Mouse (Mus musculus) hindbrain, postnatal 0 days (tissue): Measurements from ENCODE around the gene Hnrnpl. TPM values are rescaled to one million over a fixed set of nuclear protein-coding genes. Genes with fewer than 3 reads are reported as not detected.

Experiments used
- ATAC-seq: fragments of 200-750 bp; cut with Nextera tagmentation; 2 replicates; pipeline ENCODE4 v1.8.0; 2017; ENCODE audit warnings: mild to moderate bottlenecking, moderate TSS enrichment, moderate library complexity
- DNase-seq: peaks from one replicate; pipeline ENCODE4 v3.0.0-alpha.2; 2015; ENCODE audit warnings: low spot score
- H3K27ac ChIP-seq: fragments of 300-500 bp; sonication (generic); 2 replicates; pipeline ENCODE4 v1.5.1; 2014; ENCODE audit warnings: mild to moderate bottlenecking
- H3K27me3 ChIP-seq: fragments of 300-500 bp; sonication (generic); 2 replicates; pipeline ENCODE4 v1.6.1; 2014; ENCODE audit warnings: low read length, mixed read lengths; ENCODE audit not compliant: insufficient read depth
- H3K36me3 ChIP-seq: fragments of 300-500 bp; sonication (generic); 2 replicates; pipeline ENCODE4 v1.6.1; 2014; ENCODE audit warnings: low read length, mixed read lengths; ENCODE audit not compliant: insufficient read depth
- H3K4me1 ChIP-seq: fragments of 300-500 bp; sonication (generic); 2 replicates; pipeline ENCODE4 v1.6.1; 2014; ENCODE audit warnings: antibody characterized with exemption, low read length, mixed read lengths; ENCODE audit not compliant: insufficient read depth
- H3K4me2 ChIP-seq: fragments of 300-500 bp; sonication (generic); 2 replicates; pipeline ENCODE4 v1.6.1; 2014; ENCODE audit warnings: low read depth, mild to moderate bottlenecking, low read length, moderate library complexity, mixed read lengths
- H3K4me3 ChIP-seq: fragments of 300-500 bp; sonication (generic); 2 replicates; pipeline ENCODE4 v1.5.1; 2014; ENCODE audit warnings: low read length
- H3K9ac ChIP-seq: fragments of 300-500 bp; sonication (generic); replicated peaks from 2 replicates; pipeline ENCODE4 v1.6.1; 2014; ENCODE audit warnings: mild to moderate bottlenecking, low read length, moderate library complexity, mixed read lengths
- H3K9me3 ChIP-seq: fragments of 300-500 bp; sonication (generic); 2 replicates; pipeline ENCODE4 v1.6.1; 2016; ENCODE audit warnings: low read length, mixed read lengths
- CTCF ChIP-seq: IDR thresholded peaks from 2 replicates; pipeline ENCODE4 v1.5.1; 2016; ENCODE audit warnings: antibody characterized with exemption, control low read depth, low read depth
- WGBS: fragments of 180-500 bp; shearing (Covaris S2); extraction: QIAGEN DNeasy Blood & Tissue Kit; methylation state at CpG from one replicate; pipeline ENCODE4 v1.1.7; 2014; 5-methylcytosine and 5-hydroxymethylcytosine counted together
- polyA plus RNA-seq: library from polyadenylated mRNA; unstranded; fragments of >200 nt; fragmentation: Nextera tagmentation; extraction: Ambion mirVana; gene quantifications from 2 replicates; pipeline ENCODE4 v1.2.1, GENCODE M21; 2015
- total RNA-seq: library from RNA; depleted of rRNA; stranded (reverse); fragments of >200 nt; gene quantifications from 2 replicates; pipeline ENCODE4 v1.2.3, GENCODE M21; 2014

Gene Hnrnpl
- total and polyA plus RNA-seq, 2 experiments from 2014 or later = 179 to 233 TPM

- Histone ChIP-seq H3K27ac (peak overlapping the region; percentile 100), H3K9me3 (no peaks in the 10 kb centered on the region), H3K36me3 (peaks cover 22% of the 10 kb centered on the region), H3K4me1 (peaks cover 16% of the 10 kb centered on the region), H3K4me2 (peak overlapping the region; percentile 94), H3K27me3 (no peaks in the 10 kb centered on the region), H3K4me3 (peak overlapping the region; percentile 84), H3K9ac (peak overlapping the region; percentile 92)
- under 1% methylated on average over 69 of the region's 70 CpGs for WGBS
- TF ChIP-seq CTCF = peak; percentile 68
- DNase-seq = peak; percentile 99
- ATAC-seq = peak; percentile 93
These were observed 2.0 kb downstream of the Hnrnpl start for GRCm38 (mm10) chr7:28810107-28811066.

DNA sequence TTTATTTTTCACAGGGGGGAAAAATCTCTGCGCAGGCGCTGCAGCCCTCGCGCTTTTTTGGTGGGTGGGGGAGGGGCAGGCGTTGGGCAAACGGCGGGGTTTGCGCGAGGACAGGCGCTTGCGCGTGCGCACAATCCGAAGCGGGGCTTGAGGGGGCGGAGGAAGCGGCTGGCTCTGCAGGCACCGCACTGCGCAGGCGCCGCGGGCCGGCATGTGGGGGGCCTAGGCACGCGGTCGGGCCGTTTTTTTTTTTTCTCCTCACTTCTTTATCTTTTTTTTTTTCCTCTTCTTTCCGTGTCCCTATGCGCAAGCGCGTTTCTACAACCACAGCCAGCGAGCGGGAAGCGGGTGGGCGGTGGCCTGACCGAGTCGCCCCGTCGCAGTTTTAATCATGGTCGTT is 2.9 kb downstream of the Hnrnpl start:
- H3K9me3 ChIP-seq = no peaks in the 10 kb centered on the region
- H3K4me1 ChIP-seq = peaks cover 16% of the 10 kb centered on the region
- peak; percentile 13; the same call in 1 of the 2 replicates for ATAC-seq

DNA sequence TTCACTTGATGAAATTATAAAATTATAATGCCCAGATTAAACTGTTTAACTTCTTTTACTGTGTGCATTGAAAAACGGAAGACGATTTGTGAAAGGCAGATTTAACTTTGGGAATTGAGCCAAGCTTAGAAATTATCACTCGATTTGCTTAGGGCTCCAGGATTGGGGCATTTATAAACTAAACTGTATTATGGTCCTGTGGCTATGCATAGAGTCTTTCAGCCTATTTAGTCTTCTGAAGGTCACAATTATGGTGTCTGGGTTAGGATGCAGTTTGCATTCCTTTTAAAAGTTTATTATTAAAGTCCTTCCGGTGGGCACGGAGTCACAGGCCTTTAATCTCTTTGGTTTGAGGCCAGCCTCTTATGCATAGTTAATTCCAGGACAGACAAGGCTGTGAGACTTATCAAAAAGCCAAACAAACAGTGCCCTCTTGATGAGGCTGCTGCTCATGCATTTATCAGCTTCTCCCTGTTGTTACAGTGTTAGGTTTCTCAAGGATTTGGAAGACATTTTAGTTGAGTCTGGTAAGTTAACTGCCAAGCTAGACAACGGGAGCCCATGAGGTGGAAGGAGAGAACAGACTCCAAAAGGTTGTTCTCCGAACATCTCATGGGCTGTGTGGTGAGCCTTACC is 3.4 kb downstream of the Hnrnpl start:
- H3K9me3 ChIP-seq = no peaks in the 10 kb centered on the region
- no peak for DNase-seq
- peaks cover 16% of the 10 kb centered on the region for H3K4me1 ChIP-seq
- no peaks in the 10 kb centered on the region for H3K27me3 ChIP-seq
- H3K9ac ChIP-seq = peak overlapping the region; percentile 92
- peak overlapping the region; percentile 99; the same call in 1 of the 2 replicates for H3K27ac ChIP-seq
- 8% methylated on average over 7 of the region's 7 CpGs for WGBS
- peaks cover 34% of the 10 kb centered on the region for H3K36me3 ChIP-seq
- peak overlapping the region; percentile 77 for H3K4me2 ChIP-seq
- peak overlapping the region; percentile 76 for H3K4me3 ChIP-seq
- no peak for TF ChIP-seq CTCF
- no peak for ATAC-seq

More for the DNA sequence above, 2.9 kb downstream of the Hnrnpl start:
- H3K27me3 ChIP-seq = no peaks in the 10 kb centered on the region
- H3K27ac ChIP-seq = peak overlapping the region; percentile 99
- peaks cover 30% of the 10 kb centered on the region for H3K36me3 ChIP-seq
- H3K4me2 ChIP-seq = peak overlapping the region; percentile 77
- WGBS = under 1% methylated on average over 40 of the region's 40 CpGs
- peak overlapping the region; percentile 92 for H3K9ac ChIP-seq
- H3K4me3 ChIP-seq = peak overlapping the region; percentile 76
- no peak for TF ChIP-seq CTCF
- DNase-seq = peak; percentile 98

DNA sequence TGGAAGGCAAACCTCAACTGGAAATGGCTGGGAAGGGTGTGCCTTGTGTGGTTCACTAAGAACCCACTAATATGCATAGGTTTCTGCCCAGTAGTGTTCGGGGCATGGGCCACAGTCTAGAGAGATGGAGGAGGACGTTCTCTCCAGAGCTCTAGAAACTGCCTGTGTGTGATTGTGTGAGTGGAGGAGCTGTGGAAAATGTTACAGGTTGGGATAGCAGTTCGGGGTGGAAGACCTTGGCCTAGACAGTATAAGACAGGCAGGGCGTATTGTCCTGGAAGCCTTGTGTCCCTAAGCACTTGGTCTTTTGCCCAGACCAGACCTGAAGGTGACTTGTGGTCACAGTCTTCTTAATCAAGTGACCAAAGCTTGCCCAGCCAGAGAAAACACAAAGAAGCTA is 4.1 kb downstream of the Hnrnpl start:
- peaks cover 40% of the 10 kb centered on the region for H3K36me3 ChIP-seq
- peak overlapping the region; percentile 92; the same call in 1 of the 2 replicates for H3K9ac ChIP-seq
- no peak for TF ChIP-seq CTCF
- H3K4me3 ChIP-seq = peak overlapping the region; percentile 76
- no peaks in the 10 kb centered on the region for H3K27me3 ChIP-seq
- no peaks in the 10 kb centered on the region for H3K9me3 ChIP-seq
- H3K4me1 ChIP-seq = peaks cover 16% of the 10 kb centered on the region
- H3K27ac ChIP-seq = no peak overlapping the region
- peak overlapping the region; percentile 77 for H3K4me2 ChIP-seq
- DNase-seq (no peak), ATAC-seq (no peak)
- WGBS = 62% methylated on average over 4 of the region's 4 CpGs

GRCm38 (mm10) chr7:28812949-28813348 is 4.6 kb downstream of the Hnrnpl start:
- Histone ChIP-seq H3K27me3 (no peaks in the 10 kb centered on the region), H3K4me3 (no peak overlapping the region), H3K27ac (no peak overlapping the region), H3K4me1 (peaks cover 12% of the 10 kb centered on the region), H3K36me3 (peaks cover 45% of the 10 kb centered on the region), H3K9ac (no peak overlapping the region), H3K9me3 (no peaks in the 10 kb centered on the region), H3K4me2 (peak overlapping the region; percentile 77)
- no peak for DNase-seq
- TF ChIP-seq CTCF = peak; percentile 42; the same call in 1 of the 2 replicates
- WGBS = 76% methylated on average over 5 of the region's 5 CpGs
- ATAC-seq = no peak

GRCm38 (mm10) chr7:28814306-28815034 is 6.1 kb downstream of the Hnrnpl start:
- ATAC-seq (no peak), DNase-seq (no peak)
- no peak for TF ChIP-seq CTCF
- H3K4me3 ChIP-seq = no peak overlapping the region
- H3K9me3 ChIP-seq = no peaks in the 10 kb centered on the region
- peaks cover 10% of the 10 kb centered on the region for H3K4me1 ChIP-seq
- H3K4me2 ChIP-seq = no peak overlapping the region
- H3K27me3 ChIP-seq = no peaks in the 10 kb centered on the region
- 89% methylated on average over 5 of the region's 5 CpGs for WGBS
- no peak overlapping the region for H3K27ac ChIP-seq
- no peak overlapping the region for H3K9ac ChIP-seq
- H3K36me3 ChIP-seq = peaks cover 52% of the 10 kb centered on the region
